In genomic region chr17:83732166-83732629, GRCm38 (mm10) we compare ENCODE assay signal across 7 mouse cellular contexts. TPM values are rescaled to one million over a fixed set of nuclear protein-coding genes. Genes with fewer than 3 reads are reported as not detected.
DNase-seq lines count a peak whose midpoint lies in the region; ATAC-seq and TF ChIP-seq lines count a peak whose summit lies in the region.

No protein-coding gene starts in this region.

- H3K4me1 ChIP-seq in brown adipose tissue, adult 24 weeks (ENCODE audit: control insufficient read depth, insufficient read depth, insufficient read length, low read length), result peaks cover 6% of the 10 kb centered on the region; the same call in 1 of the 2 replicates
- peaks cover 21% of the 10 kb centered on the region for H3K4me1 ChIP-seq in heart, embryonic 13.5 days

- H3ac ChIP-seq in myocyte (ENCODE audit: control insufficient read depth, insufficient read length), result no peak overlapping the region

- H3K4me3 ChIP-seq in brown adipose tissue, adult 24 weeks (ENCODE audit: insufficient read depth, low read depth, low read length), result peak overlapping the region; percentile 45
- no peak overlapping the region for H3K4me3 ChIP-seq in heart, embryonic 13.5 days
- no peak overlapping the region for H3K4me3 ChIP-seq in myocyte

- WGBS in heart, embryonic 13.5 days, result 48% methylated on average over 10 of the region's 10 CpGs

- peak overlapping the region; percentile 77 for H3K27ac ChIP-seq in brown adipose tissue, adult 24 weeks (replicated peaks; ENCODE audit: low read depth, low read length)
- peak overlapping the region; percentile 63 for H3K27ac ChIP-seq in heart, embryonic 13.5 days (replicated peaks)

- TF ChIP-seq POLR2A in myocyte (IDR thresholded peaks at IDR 0.05; ENCODE audit: insufficient read length, low read depth), result no peak

- H3K9ac ChIP-seq in heart, embryonic 13.5 days, result 0 out of 2 replicates have a peak overlapping the region, but pooled peaks have one; percentile 14

- H3K36me3 ChIP-seq in heart, embryonic 13.5 days, result peaks cover 8% of the 10 kb centered on the region; the same call in 1 of the 2 replicates
- no peaks in the 10 kb centered on the region for H3K36me3 ChIP-seq in myocyte (ENCODE audit: control insufficient read depth, insufficient read depth)

- H3K27me3 ChIP-seq in heart, embryonic 13.5 days (replicated peaks), result no peaks in the 10 kb centered on the region
- no peaks in the 10 kb centered on the region for H3K27me3 ChIP-seq in myocyte (ENCODE audit: control insufficient read depth, insufficient read depth, insufficient read length)

- intact Hi-C loops in left cerebral cortex, postnatal 36 days (cut with DNase I), result no loop called here

- no peaks in the 10 kb centered on the region for H3K9me3 ChIP-seq in heart, embryonic 13.5 days

- DNase-seq in 3T3-L1 (ENCODE audit: low read depth, low spot score), result peak; percentile 91
- peak; percentile 89 for DNase-seq in CD4-positive helper T cell, adult 2 months (ENCODE audit: low read depth, low spot score)
- DNase-seq in left cerebral cortex, postnatal 36 days (ENCODE audit: low spot score in 2 of 2), result peak; percentile 33 to 38
- DNase-seq in cerebellum, postnatal 10 days, result no peak

- H3K4me2 ChIP-seq in heart, embryonic 13.5 days, result peak overlapping the region; percentile 36
- H3K4me2 ChIP-seq in myocyte (ENCODE audit: low read depth), result peak overlapping the region; percentile 86

- H3K79me2 ChIP-seq in myocyte (ENCODE audit: control insufficient read depth, insufficient read depth), result no peaks in the 10 kb centered on the region

- 0 out of 2 replicates have a peak, but pooled peaks have one; percentile 23 for ATAC-seq in heart, embryonic 13.5 days (ENCODE audit: extremely low read depth, insufficient number of reproducible peaks, low FRiP score, low TSS enrichment)

TF ChIP-seq in myocyte, 11 proteins besides CTCF, POLR2A, EP300 and RAD21:
- no peak for TF ChIP-seq POLR2AphosphoS2 (IDR thresholded peaks at IDR 0.05; ENCODE audit: insufficient read length, low read depth)
- TF ChIP-seq MYOD1 (IDR thresholded peaks at IDR 0.05; ENCODE audit: control insufficient read depth in 1 of 3, insufficient read length in 2 of 3, low read depth in 2 of 3), result peak in 2 of 3 experiments; percentile 45 to 64
- no peak for TF ChIP-seq CEBPB (IDR thresholded peaks at IDR 0.05; ENCODE audit: insufficient read depth, poor library complexity, severe bottlenecking)
- no peak for TF ChIP-seq TCF12 (IDR thresholded peaks at IDR 0.05; ENCODE audit: insufficient read depth, poor library complexity, severe bottlenecking)
- no peak for TF ChIP-seq E2F4 (IDR thresholded peaks at IDR 0.05; ENCODE audit: insufficient read depth)
- no peak for TF ChIP-seq MAX (IDR thresholded peaks at IDR 0.05; ENCODE audit: low read depth)
- no peak for TF ChIP-seq REST (IDR thresholded peaks at IDR 0.05; ENCODE audit: insufficient read depth, insufficient read length)
- TF ChIP-seq MYOG (IDR thresholded peaks at IDR 0.05; ENCODE audit: control insufficient read depth in 1 of 3, insufficient read depth in 1 of 3, insufficient read length in 2 of 3, low read depth in 2 of 3), result peak in 1 of 3 experiments; percentile 34
- TF ChIP-seq USF1 (IDR thresholded peaks at IDR 0.05; ENCODE audit: low read depth), result no peak
- TF ChIP-seq TCF3 (IDR thresholded peaks at IDR 0.05; ENCODE audit: insufficient read length, low read depth), result no peak
- TF ChIP-seq SRF (IDR thresholded peaks at IDR 0.05; ENCODE audit: control insufficient read depth, insufficient read length, low read depth), result no peak

RNA-seq across cellular contexts. Expression of gene Mta3, which starts 26.2 kb away (rescaled TPM):
- 22.4 and 31.3 TPM in 2 replicates for polyA plus RNA-seq in brown adipose tissue, adult 24 weeks (2012; ENCODE audit: insufficient read depth, insufficient read length, missing spikeins)
- 34.9 and 37.4 TPM in 2 replicates for polyA plus RNA-seq in heart, embryonic 13.5 days (2015; fragmentation: Nextera tagmentation; extraction: Ambion mirVana)
- 10 to 100 TPM; 84.4 to 87.5 TPM for total RNA-seq in left cerebral cortex, postnatal 36 days (2021)
- polyA plus RNA-seq in myocyte (2012; fragmentation: generic; extraction: Trizol), result 30.6 TPM

Comparison
In these comparisons a context has a peak if more than half of its experiments do, and no peak if none do; other contexts are left out.
1. DNase-seq: peak in 3T3-L1 (single experiment), CD4-positive helper T cell, adult 2 months (single experiment) and left cerebral cortex, postnatal 36 days (2 of 2); none in cerebellum, postnatal 10 days (0 of 2).